Mouse (Mus musculus): ENCODE measurements around the gene Timm17b.

- TF ChIP-seq ZNF384 (IDR thresholded peaks at IDR 0.05; ENCODE audit: low read depth, low read length): no peak
- TF ChIP-seq EP300 (IDR thresholded peaks at IDR 0.05; ENCODE audit: low read length): no peak
- no peak for TF ChIP-seq CTCF (conservative IDR thresholded peaks at IDR 0.05 in 1 of 2, IDR thresholded peaks at IDR 0.05 in 1 of 2; ENCODE audit: low read depth in 2 of 2, low read length in 2 of 2)
Measured at GRCm38 (mm10) chrX:7907735-7908134, 8.6 kb downstream of the Timm17b start, which contains the start of gene Gm10491.

All from CH12.LX (cell line).